Mouse (Mus musculus) c-Kit-positive CD71-negative TER-119-negative erythroid progenitor cells, embryonic 14.5 days (primary cell): Measurements from ENCODE around the gene Pygm.

ENCODE experiments used
- DNase-seq: peaks from one replicate; pipeline ENCODE4 v3.0.0-alpha.2; 2013; ENCODE audit warnings: low read depth

The Pygm gene

DNA sequence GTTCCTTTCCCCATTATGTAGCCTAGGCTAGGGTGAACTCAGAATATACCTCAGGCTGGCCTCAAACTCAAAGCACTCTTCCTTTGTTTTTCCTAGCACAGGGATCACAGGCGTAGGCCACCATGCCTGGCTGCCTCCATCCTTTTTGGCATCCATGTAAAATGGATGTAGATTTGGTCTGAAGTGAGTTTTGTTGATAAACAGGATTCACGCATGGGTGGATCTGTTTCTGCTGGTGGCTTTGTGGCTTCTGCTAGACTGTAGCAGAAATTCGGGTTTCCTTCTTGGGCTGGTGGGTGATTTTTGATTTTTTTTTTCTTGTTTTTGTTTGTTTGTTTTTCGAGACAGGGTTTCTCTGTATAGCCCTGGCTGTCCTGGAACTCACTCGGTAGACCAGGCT, 25.7 kb downstream of the Pygm start:
- DNase-seq: no peak

DNA sequence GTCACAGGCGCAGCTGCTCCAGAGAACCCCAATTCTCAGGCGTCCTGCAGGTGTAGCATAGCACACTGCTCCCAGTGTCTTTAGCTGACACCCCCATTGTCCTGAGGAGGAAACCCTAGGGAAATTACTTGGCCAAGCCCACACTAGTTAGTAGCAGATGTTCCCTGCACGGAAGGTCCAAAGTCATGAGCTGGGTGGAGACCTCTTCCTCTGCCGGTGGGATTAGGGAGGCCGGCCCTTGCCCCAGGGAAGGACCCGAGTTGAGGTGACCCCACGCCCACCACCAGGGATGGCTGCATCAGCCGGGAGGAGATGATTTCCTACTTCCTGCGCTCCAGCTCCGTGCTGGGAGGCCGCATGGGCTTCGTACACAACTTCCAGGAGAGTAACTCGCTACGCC, 28.6 kb downstream of the Pygm start:
- no peak for DNase-seq

DNA sequence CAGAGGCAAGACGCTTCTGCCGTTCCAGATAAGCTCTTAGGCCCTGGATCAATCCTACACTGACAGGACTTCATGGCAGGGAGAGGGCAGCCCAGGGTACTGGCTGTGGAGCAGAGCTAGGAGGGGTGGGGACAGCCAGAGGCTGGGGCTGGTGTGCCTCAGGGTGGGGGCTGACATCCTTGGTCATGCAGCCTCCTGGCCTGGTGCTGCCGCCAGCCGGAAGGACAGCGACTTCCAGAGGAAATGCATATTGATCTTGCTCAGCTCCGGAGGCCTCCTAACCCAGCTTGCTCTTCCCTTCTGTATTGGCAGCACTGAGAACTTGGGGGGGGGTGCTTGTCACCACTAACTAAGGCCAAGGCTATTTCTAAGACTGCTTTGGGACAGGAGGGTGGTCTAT, 31.3 kb downstream of the Pygm start:
- no peak for DNase-seq

DNA sequence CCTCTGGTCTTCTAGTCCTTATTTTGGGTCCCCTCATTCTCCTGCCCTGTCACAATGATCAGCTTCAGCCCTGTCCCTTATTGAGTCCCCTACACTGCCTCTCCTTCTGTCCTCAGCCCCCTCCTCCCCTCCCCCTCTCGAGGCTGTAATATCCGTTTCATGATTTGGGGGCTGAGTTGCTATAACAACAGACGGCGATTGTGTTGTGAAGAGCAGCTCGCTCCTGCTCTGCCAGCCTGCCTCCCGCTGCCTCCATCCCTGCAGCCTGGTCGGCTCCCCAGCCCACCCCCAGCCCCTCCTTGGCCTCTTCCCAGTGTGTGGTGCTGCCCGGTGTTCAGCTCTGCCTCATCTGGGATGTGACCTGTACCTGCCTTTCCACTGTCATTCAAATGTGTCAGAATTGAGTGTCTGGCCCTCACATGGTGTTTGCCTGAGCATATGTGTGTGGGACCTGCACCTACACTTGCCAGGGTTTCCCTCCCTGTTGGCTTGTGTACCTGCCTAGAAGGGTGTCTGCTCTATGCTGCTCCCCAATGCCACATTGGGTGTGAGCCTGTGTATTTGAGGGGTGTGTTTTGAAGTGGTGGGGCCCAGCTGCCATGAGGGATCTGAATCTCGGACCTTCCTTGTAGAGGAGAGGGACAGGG, 32.0 kb downstream of the Pygm start:
- DNase-seq: no peak

DNA sequence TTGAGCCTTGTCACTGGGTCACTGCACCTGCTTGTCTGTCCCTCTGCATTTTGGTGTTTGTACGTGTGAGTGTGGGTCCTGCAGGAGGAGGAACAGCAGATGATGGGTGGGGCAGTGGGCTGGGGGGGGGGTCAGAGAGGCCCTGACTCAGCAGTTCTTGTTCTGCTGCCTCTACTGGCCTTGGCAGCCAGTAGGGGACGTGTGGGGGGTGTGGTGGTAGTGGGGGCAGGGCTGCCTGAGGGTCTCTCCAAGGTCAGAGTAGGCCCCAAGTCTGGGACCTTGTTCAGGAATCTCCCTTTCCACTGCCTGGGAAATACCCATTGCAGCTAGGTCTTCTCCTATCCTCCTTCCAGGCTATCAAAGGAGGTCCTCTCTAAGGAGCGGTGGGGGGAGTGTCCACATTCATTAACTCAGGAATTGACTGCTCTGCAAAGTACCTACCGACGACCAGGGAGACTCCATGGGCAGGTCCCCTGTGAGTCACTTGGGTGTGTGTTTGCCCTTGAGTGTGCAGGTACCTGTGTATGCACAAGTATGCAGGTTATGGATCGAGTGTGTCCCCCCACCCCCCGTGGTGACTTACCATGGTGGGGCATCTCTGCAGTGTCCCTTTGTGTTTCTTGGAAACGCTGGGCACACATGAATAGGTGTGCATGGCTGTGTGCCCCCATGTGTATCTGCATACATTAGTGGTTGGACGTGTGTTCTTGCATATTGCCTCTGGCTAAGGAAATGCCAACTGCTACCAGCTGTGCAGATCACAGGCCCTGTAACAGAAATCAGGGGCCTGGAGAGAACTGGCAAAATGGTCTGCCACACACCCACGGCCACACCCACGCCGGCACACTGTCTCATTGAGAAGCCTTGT, 32.9 kb downstream of the Pygm start:
- DNase-seq: no peak

DNA sequence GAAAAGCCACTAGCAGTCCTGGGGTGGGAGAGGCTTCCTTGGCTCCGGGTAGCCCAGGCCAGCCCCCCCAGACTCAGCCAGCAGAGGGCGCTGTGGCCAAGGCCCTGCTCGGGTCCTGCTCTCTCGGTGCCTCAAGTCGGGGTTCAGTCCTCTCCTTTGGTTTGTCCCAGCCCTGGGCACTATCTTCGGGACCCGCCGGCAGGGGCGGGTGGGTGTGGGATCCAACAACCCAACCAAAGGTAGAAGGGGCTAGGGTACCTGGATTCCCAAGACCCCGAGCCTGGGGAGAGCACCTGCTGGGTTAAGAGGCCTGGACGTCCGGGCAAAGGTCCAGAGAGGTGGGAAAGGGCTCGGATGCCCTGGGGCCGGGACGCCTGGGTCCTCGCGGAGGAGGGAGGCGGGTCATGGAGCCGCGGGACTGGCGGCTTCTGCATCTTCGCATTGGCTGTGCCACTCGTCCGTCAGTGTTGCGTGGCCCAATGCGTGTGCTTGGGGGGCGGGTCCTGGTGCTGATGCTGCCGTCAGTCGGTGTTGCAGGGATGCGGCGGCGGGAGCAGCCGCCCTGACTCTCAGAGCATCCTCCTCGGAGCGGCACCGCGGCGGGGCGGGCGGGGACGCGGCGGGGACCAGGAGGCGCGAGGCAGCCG, 34.2 kb downstream of the Pygm start, which contains the start of gene Nrxn2:
TSS of gene Nrxn2 (plus strand) at position 499 of the 647 bp plus-strand sequence.
- peak; percentile 65 for DNase-seq

DNA sequence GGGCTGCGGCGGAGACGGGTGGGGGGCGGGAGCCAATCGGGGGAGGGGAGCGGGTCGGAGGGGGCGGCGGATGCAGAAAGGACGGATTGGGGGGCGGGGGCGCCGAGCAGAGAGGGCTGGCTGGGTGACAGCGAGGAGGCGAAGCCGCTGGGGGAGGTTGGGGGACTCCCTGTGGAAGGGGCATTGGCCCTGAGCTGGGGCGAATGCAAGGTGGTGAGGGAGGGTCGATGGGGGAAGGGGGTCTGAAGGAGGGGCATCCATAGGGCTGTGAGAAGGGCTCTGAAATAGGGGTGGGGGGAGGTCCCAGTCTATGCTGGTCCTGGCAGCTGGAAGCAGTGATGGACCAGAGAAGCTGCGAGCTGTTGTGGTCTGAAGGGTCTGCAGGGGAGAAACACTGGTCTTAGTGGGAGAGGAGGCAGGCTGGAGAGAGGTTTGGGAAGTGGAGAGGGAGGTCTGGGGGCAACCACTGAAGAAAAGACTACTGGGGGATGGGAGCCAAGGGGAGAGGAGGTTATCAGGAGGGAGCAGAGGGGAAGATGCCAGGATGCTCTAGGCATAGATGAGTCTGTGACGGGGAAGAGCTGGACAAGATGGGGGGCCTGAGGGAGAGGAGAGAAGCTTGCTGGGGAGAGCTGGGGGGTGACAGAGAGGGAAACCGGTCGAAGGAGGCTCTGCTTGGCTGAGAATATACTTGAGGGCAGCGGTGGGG, 34.9 kb downstream of the Pygm start:
- DNase-seq: no peak

DNA sequence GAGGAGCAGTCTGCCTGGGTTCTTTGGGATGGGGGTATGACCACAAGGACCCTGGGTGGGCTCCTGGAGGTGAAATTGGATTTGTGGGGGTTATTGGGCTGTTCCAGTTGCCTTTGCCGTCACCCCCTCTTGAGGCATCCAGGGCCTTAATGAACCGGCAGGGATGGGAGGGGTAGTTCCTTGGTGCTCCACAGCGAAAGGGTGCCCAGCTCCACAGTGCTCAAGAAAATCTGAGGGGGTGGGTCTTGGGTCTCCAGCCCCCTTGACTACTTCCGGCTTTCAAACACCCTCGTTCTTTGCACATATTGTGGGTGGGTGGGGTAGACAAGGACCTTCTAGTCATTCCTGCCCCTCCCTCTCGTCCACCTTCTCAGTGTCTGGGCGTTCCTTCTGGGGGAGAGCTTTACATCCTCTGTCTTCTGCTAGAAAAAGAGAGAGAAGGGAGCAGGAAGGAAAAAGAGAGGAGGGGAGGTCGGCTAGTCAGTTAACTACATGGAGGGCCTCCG, 35.7 kb downstream of the Pygm start:
- DNase-seq: no peak

DNA sequence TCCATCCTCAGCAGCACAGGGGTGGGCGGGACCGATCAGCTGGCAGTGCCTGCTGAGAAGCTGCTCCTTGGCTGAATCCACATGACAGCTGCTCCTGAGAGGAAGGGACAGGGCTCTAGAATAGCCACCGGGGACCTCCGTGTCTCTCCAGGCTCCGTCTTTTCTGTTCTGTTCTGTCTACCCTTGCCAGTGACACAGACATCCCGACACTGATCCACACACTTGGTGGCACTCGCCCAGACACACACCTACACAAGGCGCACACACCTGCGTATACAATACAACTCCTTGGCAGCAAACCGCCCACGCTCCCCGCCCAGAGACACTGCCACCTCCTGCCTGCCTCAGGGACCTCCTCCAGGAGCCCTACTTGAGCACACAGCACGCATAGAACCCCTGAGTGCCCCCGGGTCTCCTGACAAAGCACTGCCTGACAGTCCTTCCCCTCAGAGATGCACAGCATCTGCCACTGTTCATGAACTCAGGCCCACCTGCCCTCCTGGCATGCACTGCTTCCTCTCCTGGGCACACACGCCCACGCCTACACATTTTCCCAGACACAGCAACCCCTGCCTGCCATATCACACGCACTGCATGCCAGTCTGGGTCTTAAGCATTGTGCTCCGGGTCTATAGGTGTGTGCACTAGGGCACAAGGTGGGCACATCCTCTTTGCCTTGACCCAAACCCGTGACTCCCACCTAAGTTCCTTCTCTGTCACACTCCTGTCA, 36.4 kb downstream of the Pygm start:
- no peak for DNase-seq

DNA sequence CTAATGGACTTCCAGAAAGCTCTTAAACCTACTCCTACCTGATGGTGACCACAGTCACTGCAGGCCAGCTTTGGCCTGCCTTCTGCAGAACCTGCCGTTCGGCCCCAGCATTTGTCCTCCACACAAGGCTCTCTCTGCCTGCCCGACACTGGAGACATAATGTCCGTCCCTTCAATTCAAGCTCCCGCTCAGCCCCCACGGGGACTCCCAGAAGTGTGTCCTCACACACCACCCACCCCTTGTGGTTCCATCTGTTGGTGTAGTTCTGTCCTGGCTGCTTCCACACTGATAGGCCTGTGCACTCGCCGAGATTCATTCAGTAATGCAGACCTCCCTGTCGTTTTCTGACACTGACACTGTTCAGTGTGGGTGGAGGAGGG, 37.0 kb downstream of the Pygm start:
- no peak for DNase-seq

DNA sequence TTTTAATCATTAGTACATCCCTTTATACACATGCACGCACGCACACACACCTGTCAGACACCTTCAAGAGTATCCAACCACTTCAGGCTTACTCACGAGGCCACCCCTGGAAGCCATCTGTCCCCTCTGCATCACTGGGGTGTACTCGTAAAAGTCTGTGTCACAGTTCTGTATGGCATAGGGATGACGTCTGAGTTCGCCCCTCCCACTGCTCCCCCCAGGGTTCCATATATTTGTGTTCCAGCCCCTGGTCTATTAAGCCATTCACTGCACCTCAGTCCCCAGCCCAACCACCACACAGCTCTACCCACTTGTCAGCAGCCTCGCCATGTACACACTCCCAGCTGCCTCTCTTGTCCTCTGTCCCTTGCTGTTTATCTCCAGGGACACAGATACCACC, 37.8 kb downstream of the Pygm start:
- no peak for DNase-seq

DNA sequence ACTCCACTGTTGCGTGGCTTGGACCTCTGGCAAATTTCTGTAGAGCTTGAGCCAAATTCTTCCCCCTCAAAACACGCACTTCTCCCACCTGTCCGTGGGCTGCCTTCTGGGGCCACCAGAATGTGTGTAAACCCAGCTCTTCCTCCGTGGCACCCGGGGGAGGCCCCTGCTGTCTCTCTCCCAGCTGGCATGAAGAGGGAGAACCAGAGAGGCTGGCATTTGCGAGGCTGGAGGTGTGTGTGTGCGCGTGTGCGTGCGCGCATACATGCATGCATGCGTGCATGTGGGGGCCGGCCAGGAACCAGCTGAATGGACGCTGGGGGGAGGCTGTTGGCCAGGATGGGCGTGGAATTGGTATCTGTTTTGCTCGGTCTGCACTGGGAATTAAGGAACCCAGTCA, 39.0 kb downstream of the Pygm start:
- DNase-seq: no peak

DNA sequence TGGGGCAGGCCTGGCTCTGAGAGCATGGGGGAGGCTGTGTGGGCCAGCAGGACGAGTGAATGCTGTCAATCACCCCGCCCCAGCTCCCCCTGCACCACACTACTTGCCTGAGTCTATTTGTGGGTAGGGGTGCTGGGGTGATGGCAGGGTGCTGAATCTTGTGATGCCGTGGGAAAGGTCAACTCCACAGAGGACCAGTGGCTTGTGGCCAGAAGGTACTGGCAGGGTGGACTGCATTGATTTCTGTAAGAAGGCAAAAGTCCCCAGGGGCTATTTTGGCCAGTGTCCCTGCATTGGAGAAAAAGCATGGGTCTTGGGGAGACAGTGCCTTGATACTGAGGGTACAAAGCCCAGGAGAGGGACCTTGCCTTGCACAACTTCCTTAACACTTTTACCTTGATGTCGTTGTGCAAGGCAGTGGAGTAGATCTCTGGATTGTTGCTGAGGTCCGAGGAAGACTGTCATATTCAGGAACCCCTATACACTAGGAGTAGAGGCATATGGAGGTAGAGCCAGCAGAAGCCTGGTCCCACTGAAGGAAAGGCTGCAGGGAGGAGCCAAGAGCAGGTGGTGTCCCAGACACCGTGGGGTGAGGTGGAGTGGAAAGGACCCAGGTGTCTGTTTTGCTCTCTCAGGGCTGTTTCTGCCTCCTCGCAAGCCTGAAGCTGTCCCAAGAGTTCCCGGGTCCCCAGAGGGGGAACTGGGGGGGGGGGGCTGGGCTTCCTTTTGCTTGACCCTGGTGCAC, 40.1 kb downstream of the Pygm start:
- no peak for DNase-seq

DNA sequence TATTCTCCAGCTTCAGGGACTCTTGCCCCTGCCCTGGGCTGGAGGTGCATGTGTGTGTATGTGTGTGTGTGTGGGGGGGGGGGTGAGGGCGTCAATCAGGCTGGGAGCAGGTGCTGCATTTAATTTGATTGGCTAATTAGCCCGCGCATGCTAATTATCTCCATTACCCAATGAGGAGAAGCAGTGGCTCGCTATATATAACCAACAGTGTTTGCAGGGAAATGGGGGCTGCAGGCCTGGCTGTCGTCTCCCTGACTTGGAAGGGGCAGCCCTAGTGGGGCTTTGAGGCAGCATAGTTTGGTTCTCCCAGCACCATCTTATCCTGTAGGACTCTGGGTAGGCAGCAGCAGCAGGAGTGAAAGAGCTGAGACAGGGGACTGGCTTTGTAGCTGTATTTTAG, 41.4 kb downstream of the Pygm start:
- DNase-seq: no peak

DNA sequence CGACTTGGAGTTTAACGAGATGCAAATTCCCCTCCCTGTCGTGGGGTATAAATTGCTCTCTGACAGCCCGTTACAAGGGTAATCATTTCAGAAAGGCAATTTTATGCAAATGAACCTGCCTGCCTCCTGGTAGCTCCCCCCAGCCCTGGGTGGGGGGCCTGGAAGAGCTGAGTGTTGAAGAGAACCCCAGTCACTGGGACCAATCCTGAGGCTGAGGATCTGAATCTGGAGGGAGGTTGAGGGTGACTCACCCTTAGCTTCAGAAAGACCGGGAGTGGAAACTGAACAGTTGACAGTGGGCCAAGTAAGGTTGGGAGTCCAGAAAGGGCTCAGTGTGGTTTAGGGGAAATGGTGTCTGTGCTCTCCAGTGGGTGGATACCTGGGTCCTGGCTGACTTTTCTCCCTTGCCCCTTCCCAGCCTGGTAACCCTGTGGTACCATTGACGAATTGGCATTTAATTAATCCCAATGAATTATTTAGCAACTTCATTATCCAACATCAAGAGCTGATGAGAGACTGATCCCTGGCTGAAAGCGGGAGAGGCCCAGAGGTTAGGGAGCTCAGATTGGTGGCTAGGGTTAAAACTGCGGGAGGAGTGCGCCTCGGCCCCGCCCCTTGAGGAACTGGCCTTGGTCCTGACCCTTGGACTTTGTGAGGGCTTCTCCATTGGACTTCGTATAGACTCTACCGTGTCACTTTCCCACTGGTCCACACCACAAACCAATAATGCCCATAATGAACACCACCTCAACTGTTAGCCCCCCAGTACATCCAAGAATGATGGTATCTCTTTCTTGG, 42.7 kb downstream of the Pygm start:
- peak; percentile 69 for DNase-seq

DNA sequence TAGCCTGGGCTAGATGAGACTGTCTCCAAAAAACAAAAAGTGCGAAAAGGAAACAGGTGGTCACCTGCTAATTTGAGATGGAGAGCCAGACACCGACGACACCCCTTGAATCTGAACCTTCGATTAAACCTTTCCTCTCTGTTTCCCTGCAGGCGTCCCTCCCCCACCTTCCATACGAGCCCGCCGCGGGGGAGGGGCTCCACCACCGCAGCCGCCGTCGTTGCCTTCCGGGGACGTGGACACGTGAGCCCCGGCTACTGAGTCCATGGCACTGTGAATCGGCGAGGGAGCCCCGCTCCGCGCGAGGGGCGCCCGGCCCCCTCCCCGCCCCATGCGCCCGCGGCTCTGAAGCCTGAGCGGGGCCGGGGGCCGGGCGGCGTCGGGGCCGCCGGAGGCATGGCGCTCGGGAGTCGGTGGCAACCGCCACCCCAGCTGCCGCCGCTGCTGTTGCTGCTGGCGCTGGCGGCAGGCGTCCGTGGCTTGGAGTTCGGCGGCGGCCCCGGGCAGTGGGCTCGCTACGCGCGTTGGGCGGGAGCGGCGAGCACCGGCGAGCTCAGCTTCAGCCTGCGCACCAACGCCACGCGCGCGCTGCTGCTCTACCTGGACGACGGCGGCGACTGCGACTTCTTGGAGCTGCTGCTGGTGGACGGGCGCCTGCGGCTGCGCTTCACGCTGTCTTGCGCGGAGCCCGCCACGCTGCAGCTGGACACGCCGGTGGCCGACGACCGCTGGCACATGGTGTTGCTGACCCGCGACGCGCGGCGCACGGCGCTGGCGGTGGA, 43.6 kb downstream of the Pygm start:
- DNase-seq: no peak

DNA sequence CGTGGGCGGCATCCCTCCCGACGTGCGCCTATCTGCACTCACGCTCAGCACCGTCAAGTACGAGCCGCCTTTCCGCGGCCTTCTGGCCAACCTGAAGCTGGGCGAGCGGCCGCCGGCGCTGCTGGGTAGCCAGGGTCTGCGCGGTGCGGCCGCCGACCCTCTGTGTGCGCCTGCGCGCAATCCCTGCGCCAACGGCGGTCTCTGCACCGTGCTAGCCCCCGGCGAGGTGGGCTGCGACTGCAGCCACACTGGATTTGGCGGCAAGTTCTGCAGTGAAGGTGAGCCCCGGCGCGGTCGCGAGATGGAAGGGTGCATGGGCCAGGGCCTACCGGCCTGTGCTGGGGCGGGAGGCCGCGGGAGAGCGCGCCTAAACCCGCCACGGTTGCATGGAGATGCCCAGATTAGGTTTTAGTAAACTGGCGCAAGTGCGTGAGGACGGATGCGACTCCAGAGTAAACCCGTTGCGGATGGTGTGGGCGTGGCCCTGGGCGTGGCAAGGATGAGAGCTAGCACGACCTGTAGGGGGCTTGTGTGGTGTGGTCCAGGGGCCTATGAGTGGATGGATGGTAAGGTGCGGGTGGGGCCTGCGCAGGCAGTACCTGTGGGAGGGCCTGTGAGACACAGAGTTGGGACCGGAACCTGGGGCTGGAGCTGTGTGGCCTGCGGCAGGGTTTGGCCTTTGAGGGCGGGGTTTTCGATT, 44.5 kb downstream of the Pygm start:
- peak; percentile 44 for DNase-seq

DNA sequence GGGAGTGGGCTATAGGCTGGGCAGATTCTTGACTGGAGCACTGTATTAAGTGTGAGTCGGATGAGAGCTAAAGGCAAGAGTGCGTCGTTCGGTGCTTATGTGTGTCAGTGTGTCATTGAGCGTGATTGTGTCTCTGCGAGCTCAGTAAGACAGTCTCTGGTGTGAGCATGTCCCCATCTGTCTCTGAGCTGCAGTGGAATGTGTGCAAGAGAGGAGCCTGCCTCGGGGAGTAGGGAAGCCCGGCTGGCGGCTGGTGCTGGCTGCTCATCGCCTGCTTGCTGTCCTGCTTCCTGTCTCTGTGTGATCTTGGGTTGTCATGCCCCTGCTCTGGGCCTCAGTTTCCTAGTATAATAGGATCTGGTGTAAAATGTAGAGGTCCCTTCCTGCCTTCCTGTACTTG, 58.8 kb downstream of the Pygm start:
- no peak for DNase-seq
